Mouse (Mus musculus) forebrain, embryonic 10.5 days (tissue): ENCODE measurements at regions not wholly inside any gene's neighbourhood (a gene's known extent, or its start where the extent isn't known, plus 50 kb on each side); places are given as distances from the start of the nearest gene placed in this dataset.
"Not testable (repeated sequence)": the region's sequence is repeated elsewhere in the genome, so short reads cannot be mapped to it uniquely, and the experiment has no call there.

Source experiments
- DNase-seq: peaks from one replicate; pipeline ENCODE4 v3.0.0-alpha.2; 2017; ENCODE audit warnings: low spot score; ENCODE audit errors: extremely low spot score
- H3K27ac ChIP-seq: fragments of 300-500 bp; sonication (generic); 2 replicates; pipeline ENCODE4 v1.5.1; 2016; ENCODE audit warnings: mild to moderate bottlenecking
- H3K27me3 ChIP-seq: fragments of 300-500 bp; sonication (generic); 2 replicates; pipeline ENCODE4 v1.6.1; 2016; ENCODE audit warnings: mild to moderate bottlenecking; ENCODE audit not compliant: poor library complexity, severe bottlenecking
- H3K36me3 ChIP-seq: fragments of 300-500 bp; sonication (generic); replicated peaks from 2 replicates; pipeline ENCODE4 v1.6.1; 2016; ENCODE audit warnings: mild to moderate bottlenecking, moderate library complexity
- H3K4me1 ChIP-seq: fragments of 300-500 bp; sonication (generic); 2 replicates; pipeline ENCODE4 v1.6.1; 2016
- H3K4me3 ChIP-seq: fragments of 300-500 bp; sonication (generic); 2 replicates; pipeline ENCODE4 v1.5.1; 2016; ENCODE audit warnings: mild to moderate bottlenecking, moderate library complexity
- H3K9me3 ChIP-seq: fragments of 300-500 bp; sonication (generic); 2 replicates; pipeline ENCODE4 v1.6.1; 2016; ENCODE audit warnings: mild to moderate bottlenecking, moderate library complexity
- WGBS: fragments of 180-500 bp; shearing (Covaris S2); methylation state at CpG from one replicate; pipeline ENCODE4 v1.1.7; 2016; 5-methylcytosine and 5-hydroxymethylcytosine counted together

DNA sequence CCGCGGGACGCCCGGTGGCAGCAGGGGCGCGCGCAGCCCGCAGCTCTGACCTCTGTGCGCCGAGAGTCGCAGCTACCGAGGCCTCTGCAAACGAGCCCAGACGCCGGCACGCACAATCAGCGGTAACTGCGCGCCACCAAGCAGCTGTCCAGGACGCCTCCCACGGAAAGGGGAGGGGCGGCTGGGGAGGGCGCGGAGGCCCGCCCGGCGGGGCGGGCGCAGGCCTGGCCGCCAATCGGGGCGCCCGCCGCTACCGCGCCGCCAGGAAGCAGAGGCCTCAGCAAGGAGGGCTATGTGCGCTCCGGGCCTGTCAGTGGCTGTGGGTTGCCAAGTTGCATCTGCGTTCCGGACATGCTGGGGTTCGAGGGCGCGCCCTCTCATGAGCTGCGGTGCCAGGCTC is 613.3 kb upstream of the Ywhaq start:
- WGBS: 8% methylated on average over 25 of the region's 45 CpGs
- H3K27ac ChIP-seq, H3K27me3 ChIP-seq, DNase-seq, H3K4me1 ChIP-seq, H3K36me3 ChIP-seq: not testable (repeated sequence)
- H3K4me3 ChIP-seq: peak overlapping the region; percentile 37
- H3K9me3 ChIP-seq: peaks cover 13% of the 10 kb centered on the region

DNA sequence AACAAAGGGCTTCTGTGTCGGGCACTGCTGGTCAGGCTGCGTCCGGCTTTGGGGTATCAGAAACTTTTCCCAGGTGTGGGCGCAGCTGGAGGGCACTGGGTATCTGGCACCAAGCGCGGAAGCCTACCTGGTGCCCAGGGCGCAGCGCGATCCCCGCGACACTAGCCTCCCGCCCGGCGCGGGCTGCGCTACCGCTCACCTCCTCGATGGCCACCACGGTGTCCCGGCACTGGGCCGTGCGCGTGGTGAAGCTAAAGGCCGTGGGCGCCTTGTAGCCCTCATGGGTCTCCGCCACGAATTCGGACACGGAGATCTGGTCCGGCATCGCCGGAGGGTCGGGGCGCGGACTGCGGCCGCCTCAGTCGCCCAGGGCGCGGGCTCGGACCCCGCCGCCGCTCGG is 612.8 kb upstream of the Ywhaq start:
- DNase-seq, H3K27me3 ChIP-seq, H3K4me1 ChIP-seq, H3K27ac ChIP-seq, H3K36me3 ChIP-seq: not testable (repeated sequence)
- Histone ChIP-seq H3K4me3 (peak overlapping the region; percentile 37), H3K9me3 (peaks cover 13% of the 10 kb centered on the region)
- 13% methylated on average over 42 of the region's 45 CpGs for WGBS
